Mouse (Mus musculus): Measurements from ENCODE around the gene Ifitm1. TPM values are rescaled to one million over a fixed set of nuclear protein-coding genes. Genes with fewer than 3 reads are reported as not detected.
"Not testable (repeated sequence)": the region's sequence is repeated elsewhere in the genome, so short reads cannot be mapped to it uniquely, and the experiment has no call there.

The Ifitm1 gene
- polyA plus RNA-seq, 1 experiment, result 161 TPM

DNA sequence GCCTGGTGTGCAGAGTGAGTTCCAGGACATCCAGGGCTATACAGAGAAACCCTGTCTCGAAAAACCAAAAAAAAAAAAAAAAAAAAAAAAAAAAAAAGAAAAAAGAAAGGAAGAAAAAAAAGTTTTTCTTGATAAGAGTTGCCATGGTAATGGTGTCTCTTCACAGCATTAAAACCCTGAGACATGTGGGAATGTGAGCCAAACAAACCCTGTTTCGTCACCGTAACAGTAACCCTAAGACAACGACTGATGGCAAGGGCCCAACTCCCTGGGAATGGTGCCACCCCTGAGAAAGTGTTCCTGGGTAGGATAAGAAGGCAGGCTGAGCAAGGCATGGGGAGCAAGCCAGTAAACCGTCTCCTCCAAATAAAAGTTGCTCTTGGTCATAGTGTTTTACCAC is 39.9 kb downstream of the Ifitm1 start:
- 45% methylated on average over 5 of the region's 5 CpGs for WGBS
- no peak for DNase-seq (ENCODE audit: low read depth, low spot score)

DNA sequence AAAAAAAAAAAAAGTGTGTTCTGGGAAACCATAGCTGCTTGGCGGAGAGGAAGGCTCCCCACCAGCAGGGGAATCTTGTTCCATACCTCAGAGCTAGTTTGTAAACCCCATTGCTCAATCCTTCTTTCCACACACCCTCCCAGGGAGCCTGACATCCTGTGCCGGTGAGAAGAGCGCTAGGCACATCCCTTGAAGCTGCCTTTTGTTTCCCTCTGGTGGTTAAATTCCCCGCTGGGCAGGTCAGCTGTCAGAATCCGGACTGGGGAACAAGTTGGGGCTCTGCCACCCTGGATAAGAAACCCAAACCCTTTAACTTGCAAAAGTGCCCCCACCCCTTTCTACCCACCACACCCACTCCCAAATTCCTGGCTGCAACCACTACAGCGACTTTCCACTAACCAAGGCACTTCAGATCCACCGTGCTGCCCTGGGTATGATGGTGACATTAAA is 41.3 kb downstream of the Ifitm1 start:
- WGBS, result 15% methylated on average over 7 of the region's 7 CpGs
- no peak for DNase-seq (ENCODE audit: low read depth, low spot score)

DNA sequence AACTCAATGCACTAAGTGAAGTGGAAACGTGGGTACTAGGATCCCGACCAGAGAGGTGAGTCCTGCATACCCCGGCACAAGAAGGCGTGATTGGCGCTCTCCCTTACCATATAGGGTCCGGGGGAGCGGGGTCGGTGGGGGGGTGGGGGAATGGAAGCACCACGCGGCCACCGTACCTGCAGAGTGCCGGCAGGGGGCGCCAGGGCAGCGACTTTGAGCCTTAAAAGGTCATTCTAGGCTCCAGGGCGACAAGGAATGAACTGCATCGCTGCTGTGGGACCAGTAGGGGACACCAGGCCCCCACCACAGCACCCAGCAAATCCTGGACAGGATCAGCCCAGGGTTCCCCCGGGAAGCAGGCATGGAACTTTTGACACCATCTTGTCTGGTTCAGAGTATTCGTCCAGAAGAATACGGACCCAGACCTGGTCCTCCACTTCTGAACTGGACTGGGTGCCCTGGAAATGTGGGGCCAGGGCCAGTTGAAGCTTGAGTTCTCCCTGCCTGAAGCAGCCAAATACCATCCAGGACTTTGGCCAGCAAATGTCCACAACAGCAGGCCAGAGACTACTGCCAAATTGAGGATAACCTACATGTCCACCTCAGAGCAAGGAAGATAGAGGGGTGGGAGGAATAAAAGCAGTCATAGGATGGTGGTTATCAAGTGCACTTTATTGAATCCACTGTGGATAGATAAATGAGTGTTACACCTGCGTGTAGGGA is 42.1 kb downstream of the Ifitm1 start:
- no peak for DNase-seq (ENCODE audit: low read depth, low spot score)
- 4% methylated on average over 20 of the region's 20 CpGs for WGBS

DNA sequence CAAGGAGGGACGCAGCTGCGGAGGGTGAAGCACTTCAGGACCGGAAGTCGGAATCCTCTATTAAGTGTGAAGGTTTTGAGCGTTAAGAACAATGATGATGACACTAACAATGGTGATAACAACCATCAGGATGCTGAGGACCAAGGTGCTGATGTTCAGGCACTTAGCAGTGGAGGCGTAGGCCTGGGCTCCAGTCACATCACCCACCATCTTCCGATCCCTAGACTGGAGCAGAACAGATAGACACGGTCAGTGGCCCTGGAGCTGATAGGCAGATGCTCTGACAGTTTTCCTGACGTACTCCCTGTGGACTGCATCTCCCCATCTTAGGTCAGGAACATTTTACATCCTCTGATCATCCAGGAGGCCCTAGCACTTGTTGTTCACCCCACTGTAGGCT is 42.6 kb downstream of the Ifitm1 start:
- DNase-seq (ENCODE audit: low read depth, low spot score), result no peak
- 34% methylated on average over 9 of the region's 9 CpGs for WGBS

DNA sequence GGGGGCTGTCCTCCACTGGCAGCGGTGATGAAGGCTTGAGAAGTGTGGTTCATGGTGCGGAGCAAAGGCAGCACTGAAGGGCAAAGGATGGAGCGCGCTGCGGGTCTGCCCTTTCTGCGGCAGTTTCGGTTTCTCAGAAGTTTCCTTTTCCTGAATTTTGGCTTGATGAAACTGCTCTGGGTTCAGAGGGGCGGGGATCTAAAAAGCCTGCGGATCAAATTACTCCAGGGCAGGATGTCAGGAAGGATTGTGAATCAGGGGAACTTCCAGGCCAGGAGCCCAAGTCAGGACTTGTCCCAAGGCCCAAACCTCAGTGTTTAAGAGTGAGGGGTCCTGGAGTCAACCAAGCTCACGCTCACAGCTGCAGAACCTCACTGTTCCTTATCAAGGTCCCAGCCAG is 43.6 kb downstream of the Ifitm1 start, which contains the start of gene Ifitm3:
Ifitm3 (minus strand) TSS at position 178 of the 400 bp plus-strand sequence.
- 26% methylated on average over 10 of the region's 10 CpGs for WGBS
- no peak for DNase-seq (ENCODE audit: low read depth, low spot score)

DNA sequence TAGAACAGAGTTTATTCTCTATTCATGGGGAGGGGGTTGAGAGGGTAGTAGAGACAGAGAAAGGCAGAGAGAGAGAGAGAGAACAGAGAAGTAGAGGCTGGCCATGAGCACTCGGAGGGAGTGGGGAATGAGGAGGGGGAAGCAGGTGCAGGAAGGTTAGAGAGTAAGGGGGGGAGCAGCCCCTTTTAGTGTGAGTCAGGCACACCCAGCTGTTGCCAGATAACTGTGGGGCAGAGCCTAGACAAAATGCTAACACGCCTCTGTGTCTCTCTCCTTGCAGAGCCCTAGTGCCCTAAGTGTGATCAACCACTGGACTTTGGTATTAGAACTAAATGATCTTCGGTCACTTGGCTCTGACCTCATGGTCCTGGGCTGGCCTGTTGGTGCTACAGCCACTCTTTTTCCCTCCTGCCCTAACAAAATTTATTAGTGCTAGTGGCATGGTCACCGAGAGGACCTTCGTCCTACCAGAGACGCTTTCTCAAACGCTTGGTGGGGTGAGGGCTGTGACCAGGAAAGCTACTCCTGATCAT is 44.3 kb downstream of the Ifitm1 start:
- WGBS, result 83% methylated on average over 7 of the region's 7 CpGs
- DNase-seq (ENCODE audit: low read depth, low spot score), result no peak

DNA sequence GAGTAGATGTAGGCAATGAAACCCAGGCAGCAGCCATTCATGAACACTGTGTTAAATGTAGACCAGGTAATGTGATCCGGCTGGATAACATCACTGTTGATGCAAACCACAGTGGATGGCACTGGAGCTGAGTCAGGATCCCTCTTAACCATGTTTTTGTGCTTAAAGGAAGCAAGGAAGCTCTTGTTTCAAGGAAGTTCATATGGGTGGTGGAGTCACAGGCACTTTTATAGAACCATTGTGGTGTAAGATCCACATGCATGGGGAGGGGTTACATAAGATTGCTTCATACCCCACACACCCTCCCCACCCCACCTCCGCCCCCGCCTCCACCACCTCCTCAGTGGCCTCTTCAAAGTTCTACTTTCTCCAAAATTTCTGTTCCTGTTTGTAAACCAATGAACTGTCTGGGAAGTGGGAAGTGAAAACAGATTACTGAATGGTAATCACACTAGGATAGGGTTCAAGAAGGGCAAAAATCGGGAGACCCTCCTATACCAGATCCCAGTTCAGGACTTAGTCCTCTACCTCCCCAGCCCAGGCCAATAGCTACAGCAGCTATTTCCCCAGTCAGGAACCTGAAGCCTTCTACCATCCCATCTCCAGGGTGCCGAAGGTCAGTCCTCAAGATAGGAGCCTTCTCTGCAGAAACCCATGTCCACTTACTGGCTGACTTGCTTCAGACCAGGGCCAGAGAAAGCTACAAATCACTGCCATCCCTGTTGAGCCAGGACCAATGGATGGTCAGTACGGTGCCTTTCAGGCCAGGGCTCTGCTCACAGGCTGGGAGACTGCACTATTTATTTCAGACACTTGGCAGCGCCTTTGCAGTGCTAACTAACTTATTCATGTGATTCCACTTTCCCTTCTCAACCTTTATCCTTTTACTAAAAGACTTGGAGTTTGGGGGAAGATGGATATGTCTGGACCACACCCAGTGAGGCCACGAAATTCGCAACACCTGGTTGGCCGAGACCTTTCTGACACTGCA is 50.0 kb downstream of the Ifitm1 start:
- DNase-seq (ENCODE audit: low read depth, low spot score), result no peak
- 73% methylated on average over 10 of the region's 10 CpGs for WGBS

DNA sequence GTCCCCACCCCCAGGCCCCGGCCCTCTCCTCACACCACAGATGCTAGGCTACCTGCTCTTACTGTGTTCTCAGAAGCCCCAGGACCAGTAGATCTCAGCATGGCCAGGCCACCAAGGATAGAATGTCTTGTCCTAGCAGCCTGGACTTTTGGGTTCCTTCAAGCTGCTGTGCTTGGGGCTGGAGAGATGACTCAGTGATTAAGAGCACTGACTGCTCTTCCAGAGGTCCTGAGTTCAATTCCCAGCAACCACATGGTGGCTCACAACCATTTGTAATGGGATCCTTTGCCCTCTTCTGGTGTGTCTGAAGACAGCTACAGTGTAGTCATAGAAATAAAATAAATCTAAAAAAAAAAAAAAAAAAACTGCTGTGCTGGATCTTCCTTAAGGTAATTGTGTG is 50.8 kb downstream of the Ifitm1 start, which contains the start of gene Ifitm6:
Ifitm6 (minus strand) TSS at position 101 of the 400 bp plus-strand sequence.
- DNase-seq (ENCODE audit: low read depth, low spot score), result not testable (repeated sequence)
- WGBS, result 83% methylated on average over 1 of the region's 1 CpGs

DNA sequence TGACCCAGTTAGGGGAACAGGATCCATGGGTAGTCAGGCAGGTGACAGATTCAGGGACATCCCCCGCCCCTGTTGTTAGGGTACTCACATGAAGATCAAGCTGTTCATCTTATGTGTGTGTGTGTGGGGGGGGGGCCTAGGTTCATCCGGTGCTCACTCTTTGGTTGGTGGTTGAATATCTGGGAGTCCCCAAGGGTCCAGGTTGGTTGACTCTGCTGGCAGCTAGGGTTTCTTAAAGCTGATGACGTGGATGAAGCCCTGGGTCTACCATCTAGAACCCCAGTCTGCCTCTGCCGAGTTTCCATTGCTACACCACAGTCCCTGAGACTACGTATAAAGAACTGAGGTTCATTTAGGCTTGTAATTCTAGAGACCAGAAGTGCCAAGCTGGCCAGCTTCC is 52.0 kb downstream of the Ifitm1 start:
- WGBS, result 94% methylated on average over 5 of the region's 5 CpGs
- no peak for DNase-seq (ENCODE audit: low read depth, low spot score)

Other genes starting within 250 kb of the Ifitm1 start
- 0.75 and 1.4 TPM in 2 replicates for gene Cyp2e1, start 203.5 kb upstream of the Ifitm1 start, polyA plus RNA-seq (2012; rRNA removed)
- not detected in 2 replicates for gene Syce1, start 179.4 kb upstream of the Ifitm1 start, polyA plus RNA-seq (2012; rRNA removed)
- gene Zfp941, start 145.0 kb upstream of the Ifitm1 start, polyA plus RNA-seq (2012; rRNA removed), result 0.15 and 0.20 TPM in 2 replicates
- gene Urah, start 132.2 kb upstream of the Ifitm1 start, polyA plus RNA-seq (2012; rRNA removed), result 47.2 and 49.4 TPM in 2 replicates
- not detected in 2 replicates for gene Scgb1c1, start 121.7 kb upstream of the Ifitm1 start, polyA plus RNA-seq (2012; rRNA removed)
- not detected in 2 replicates for gene Odf3, start 119.4 kb upstream of the Ifitm1 start, polyA plus RNA-seq (2012; rRNA removed)
- gene Gm45785, start 110.9 kb upstream of the Ifitm1 start, polyA plus RNA-seq (2012; rRNA removed), result not detected in 2 replicates
- gene Ric8a, start 110.3 kb upstream of the Ifitm1 start, polyA plus RNA-seq (2012; rRNA removed), result 93.2 and 103 TPM in 2 replicates
- gene Bet1l, start 109.6 kb upstream of the Ifitm1 start, polyA plus RNA-seq (2012; rRNA removed), result 22.0 and 22.5 TPM in 2 replicates
- 79.6 and 86.8 TPM in 2 replicates for gene Psmd13, start 85.3 kb upstream of the Ifitm1 start, polyA plus RNA-seq (2012; rRNA removed)
- gene Sirt3, start 84.9 kb upstream of the Ifitm1 start, polyA plus RNA-seq (2012; rRNA removed), result 18.4 and 23.3 TPM in 2 replicates
- 3.4 and 4.4 TPM in 2 replicates for gene Cox8b, start 66.8 kb upstream of the Ifitm1 start, polyA plus RNA-seq (2012; rRNA removed)
- gene Nlrp6, start 46.3 kb upstream of the Ifitm1 start, polyA plus RNA-seq (2012; rRNA removed), result 93.6 and 138 TPM in 2 replicates
- gene Pgghg, start 25.8 kb upstream of the Ifitm1 start, polyA plus RNA-seq (2012; rRNA removed), result 20.5 and 23.1 TPM in 2 replicates
- 0.86 and 0.95 TPM in 2 replicates for gene Ifitm5, start 16.9 kb upstream of the Ifitm1 start, polyA plus RNA-seq (2012; rRNA removed)
- gene Gm45717, start 11.3 kb upstream of the Ifitm1 start, polyA plus RNA-seq (2012; rRNA removed), result not detected in 2 replicates
- 596 and 675 TPM in 2 replicates for gene Ifitm2, start 11.2 kb upstream of the Ifitm1 start, polyA plus RNA-seq (2012; rRNA removed)
- gene Ifitm3, start 43.5 kb downstream of the Ifitm1 start, polyA plus RNA-seq (2012; rRNA removed), result 306 and 461 TPM in 2 replicates
- 6.3 and 8.3 TPM in 2 replicates for gene Ifitm6, start 50.7 kb downstream of the Ifitm1 start, polyA plus RNA-seq (2012; rRNA removed)
- gene Gm17387, start 61.9 kb downstream of the Ifitm1 start, polyA plus RNA-seq (2012; rRNA removed), result not detected in 2 replicates
- gene B4galnt4, start 93.9 kb downstream of the Ifitm1 start, polyA plus RNA-seq (2012; rRNA removed), result 15.8 and 22.3 TPM in 2 replicates
- gene Pkp3, start 111.0 kb downstream of the Ifitm1 start, polyA plus RNA-seq (2012; rRNA removed), result 101 and 143 TPM in 2 replicates
- gene Sigirr, start 133.4 kb downstream of the Ifitm1 start, polyA plus RNA-seq (2012; rRNA removed), result 41.3 and 41.8 TPM in 2 replicates
- gene Ano9, start 150.6 kb downstream of the Ifitm1 start, polyA plus RNA-seq (2012; rRNA removed), result 143 and 205 TPM in 2 replicates
- 23.6 and 28.1 TPM in 2 replicates for gene Ptdss2, start 155.2 kb downstream of the Ifitm1 start, polyA plus RNA-seq (2012; rRNA removed)
- 146 and 149 TPM in 2 replicates for gene Rnh1, start 205.6 kb downstream of the Ifitm1 start, polyA plus RNA-seq (2012; rRNA removed)
- gene Hras, start 226.8 kb downstream of the Ifitm1 start, polyA plus RNA-seq (2012; rRNA removed), result 82.1 and 91.7 TPM in 2 replicates
- 5.4 and 7.2 TPM in 2 replicates for gene Lrrc56, start 226.9 kb downstream of the Ifitm1 start, polyA plus RNA-seq (2012; rRNA removed)
- gene Lmntd2, start 246.9 kb downstream of the Ifitm1 start, polyA plus RNA-seq (2012; rRNA removed), result 7.2 and 9.4 TPM in 2 replicates
- gene Rassf7, start 248.6 kb downstream of the Ifitm1 start, polyA plus RNA-seq (2012; rRNA removed), result 143 and 153 TPM in 2 replicates